Mouse (Mus musculus): Measurements from ENCODE around the gene Foxl2.
A peak's percentile ranks its signal among the peaks of the same experiment; 100 is the strongest.

The Foxl2 gene

GRCm38 (mm10) chr9:98955103-98955715, at the start of gene Foxl2:
TSS of gene Foxl2 (plus strand) at chr9:98955288.
- peak; percentile 74 for DNase-seq (ENCODE audit: extremely low spot score)

- no peak for DNase-seq (ENCODE audit: extremely low spot score)
Observed at GRCm38 (mm10) chr9:98920629-98921523, 34.2 kb upstream of the Foxl2 start.

GRCm38 (mm10) chr9:98923119-98923518, 32.0 kb upstream of the Foxl2 start:
- no peak for DNase-seq (ENCODE audit: extremely low spot score)

GRCm38 (mm10) chr9:98924183-98924582, 30.9 kb upstream of the Foxl2 start:
- DNase-seq (ENCODE audit: extremely low spot score), result no peak

- DNase-seq (ENCODE audit: extremely low spot score), result no peak
Observed at GRCm38 (mm10) chr9:98929496-98929895, 25.6 kb upstream of the Foxl2 start.

- no peak for DNase-seq (ENCODE audit: extremely low spot score)
Observed at GRCm38 (mm10) chr9:98932931-98933330, 22.2 kb upstream of the Foxl2 start.

- no peak for DNase-seq (ENCODE audit: extremely low spot score)
Observed at GRCm38 (mm10) chr9:98935190-98935909, 19.7 kb upstream of the Foxl2 start.

GRCm38 (mm10) chr9:98939290-98939689, 15.8 kb upstream of the Foxl2 start:
- no peak for DNase-seq (ENCODE audit: extremely low spot score)

GRCm38 (mm10) chr9:98952171-98953050, 2.7 kb upstream of the Foxl2 start:
- no peak for DNase-seq (ENCODE audit: extremely low spot score)

GRCm38 (mm10) chr9:98953291-98953690, 1.8 kb upstream of the Foxl2 start:
- no peak for DNase-seq (ENCODE audit: extremely low spot score)

GRCm38 (mm10) chr9:98953830-98954229, 1.3 kb upstream of the Foxl2 start:
- DNase-seq (ENCODE audit: extremely low spot score), result no peak

GRCm38 (mm10) chr9:98954391-98955102, 541 bp upstream of the Foxl2 start:
- peak; percentile 63 for DNase-seq (ENCODE audit: extremely low spot score)

- no peak for DNase-seq (ENCODE audit: extremely low spot score)
Observed at GRCm38 (mm10) chr9:98955716-98956224, 682 bp downstream of the Foxl2 start.

GRCm38 (mm10) chr9:98956591-98957381, 1.7 kb downstream of the Foxl2 start:
- peak; percentile 75 for DNase-seq (ENCODE audit: extremely low spot score)

- peak; percentile 52 for DNase-seq (ENCODE audit: extremely low spot score)
Observed at GRCm38 (mm10) chr9:98957751-98958351, 2.8 kb downstream of the Foxl2 start.

- DNase-seq (ENCODE audit: extremely low spot score), result peak; percentile 18
Observed at GRCm38 (mm10) chr9:98958628-98959027, 3.5 kb downstream of the Foxl2 start.

GRCm38 (mm10) chr9:98959851-98960250, 4.8 kb downstream of the Foxl2 start:
- no peak for DNase-seq (ENCODE audit: extremely low spot score)

- peak; percentile 15 for DNase-seq (ENCODE audit: extremely low spot score)
Observed at GRCm38 (mm10) chr9:98960348-98960747, 5.3 kb downstream of the Foxl2 start.
